Mouse (Mus musculus): ENCODE results near the gene 1810030O07Rik.
"Not testable (repeated sequence)": the region's sequence is repeated elsewhere in the genome, so short reads cannot be mapped to it uniquely, and the experiment has no call there.

Gene 1810030O07Rik

DNA sequence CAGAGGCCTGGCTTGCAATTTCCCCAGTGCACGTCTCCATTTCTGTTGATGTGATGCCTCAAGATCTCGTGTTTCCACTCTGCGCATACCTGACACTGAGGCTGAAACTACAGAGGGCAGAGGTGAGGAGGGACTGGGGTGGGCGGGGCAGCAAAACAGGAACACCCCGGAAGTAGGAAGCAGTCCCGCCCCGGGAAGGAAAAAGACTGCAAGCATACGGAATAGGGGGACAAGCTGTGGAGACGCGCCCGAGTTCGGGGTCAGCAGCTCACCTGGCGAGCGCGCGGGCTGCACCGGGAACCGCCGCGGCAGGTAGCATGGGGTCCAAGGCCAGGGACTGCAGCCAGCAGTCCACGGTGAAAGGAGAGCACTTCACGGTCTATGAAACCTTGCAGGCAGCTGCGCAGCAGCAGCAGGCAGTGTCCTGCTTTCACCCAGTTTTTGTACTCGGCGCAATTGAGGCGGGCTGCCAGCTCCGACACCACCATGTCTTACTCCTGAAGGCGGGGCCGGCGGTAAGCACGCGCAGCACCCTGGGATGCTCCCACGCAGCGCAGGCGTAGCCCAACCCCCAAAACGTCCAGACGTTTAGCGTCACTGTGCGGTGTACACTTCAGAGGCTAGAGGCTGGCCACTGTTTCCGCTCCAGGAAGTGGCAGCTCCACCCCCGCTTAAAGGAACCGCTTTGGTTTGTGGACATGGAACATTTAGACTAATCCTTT is at the start of gene 1810030O07Rik:
Gene 1810030O07Rik, minus strand, starts transcription at position 615 of the 722 bp plus-strand sequence.
- peak; percentile 62 for DNase-seq (ENCODE audit: low read depth, low spot score)

DNA sequence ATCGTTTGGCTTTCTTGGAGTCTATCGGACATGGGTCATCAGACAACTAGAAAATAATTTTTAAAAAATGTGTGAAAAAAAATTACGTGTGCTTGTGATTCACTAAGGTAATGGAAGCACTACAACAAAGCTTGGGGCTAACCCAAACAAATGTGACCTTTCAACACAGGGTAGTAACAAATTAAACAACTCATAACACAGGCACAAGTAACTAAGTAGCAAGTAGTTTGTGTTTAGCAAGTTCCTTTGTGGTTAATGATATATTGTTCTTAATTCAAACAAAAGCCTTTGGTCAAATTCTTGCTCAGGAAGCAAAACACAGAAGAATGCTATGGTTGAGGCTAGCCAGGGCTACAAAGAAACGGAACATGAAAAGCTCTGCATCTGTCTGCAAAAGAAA is 42.6 kb upstream of the 1810030O07Rik start:
- no peak for DNase-seq (ENCODE audit: low read depth, low spot score)

GRCm38 (mm10) chrX:12713796-12714195 is 40.3 kb upstream of the 1810030O07Rik start:
- DNase-seq (ENCODE audit: low read depth, low spot score), result no peak

- no peak for DNase-seq (ENCODE audit: low read depth, low spot score)
Measured at GRCm38 (mm10) chrX:12686910-12687309, 13.4 kb upstream of the 1810030O07Rik start.

DNA sequence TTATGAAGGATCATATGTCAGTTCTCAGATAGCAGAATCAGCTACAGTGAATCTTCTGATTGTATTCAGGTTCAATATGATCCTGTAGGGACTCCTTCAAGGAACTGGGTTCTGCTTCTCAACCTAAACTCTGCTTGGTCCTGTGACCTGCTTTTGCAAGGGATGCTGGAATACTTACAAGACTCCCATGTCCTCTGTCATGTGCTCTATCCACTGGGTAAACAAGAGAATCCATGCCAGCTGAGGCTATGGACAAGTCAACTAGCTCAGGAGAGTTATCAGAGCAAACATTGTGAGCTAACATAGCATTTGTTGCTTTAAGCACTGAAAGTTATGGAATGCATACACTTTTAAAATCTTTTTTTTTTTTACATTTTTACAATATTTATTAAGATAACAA is 12.6 kb upstream of the 1810030O07Rik start:
- DNase-seq (ENCODE audit: low read depth, low spot score), result no peak

DNA sequence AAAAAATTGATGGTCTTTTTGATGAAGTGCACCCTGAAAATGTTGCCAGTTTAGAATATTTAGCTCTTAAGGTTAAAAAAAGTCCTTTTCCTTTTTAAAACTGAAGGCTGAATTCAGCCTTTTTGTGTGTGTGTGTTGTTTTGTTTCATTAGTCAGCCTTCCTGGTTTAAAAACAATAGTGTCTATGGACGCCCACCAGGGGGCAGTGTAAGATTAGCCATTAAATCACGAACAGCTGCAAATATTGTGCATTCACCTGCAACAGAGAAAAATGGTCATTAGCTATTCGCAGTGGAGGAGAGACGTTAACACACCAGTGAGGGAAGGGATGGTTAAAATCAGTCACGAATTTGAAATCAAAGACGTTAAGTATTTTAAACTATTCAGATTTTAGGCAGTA is 3.9 kb upstream of the 1810030O07Rik start:
- no peak for DNase-seq (ENCODE audit: low read depth, low spot score)

GRCm38 (mm10) chrX:12653879-12654278 is 19.6 kb downstream of the 1810030O07Rik start:
- no peak for DNase-seq (ENCODE audit: low read depth, low spot score)

GRCm38 (mm10) chrX:12651906-12652305 is 21.6 kb downstream of the 1810030O07Rik start:
- DNase-seq (ENCODE audit: low read depth, low spot score), result no peak

GRCm38 (mm10) chrX:12645531-12646304 is 27.8 kb downstream of the 1810030O07Rik start:
- peak; percentile 8 for DNase-seq (ENCODE audit: low read depth, low spot score)

GRCm38 (mm10) chrX:12644976-12645375 is 28.5 kb downstream of the 1810030O07Rik start:
- DNase-seq (ENCODE audit: low read depth, low spot score), result no peak

DNA sequence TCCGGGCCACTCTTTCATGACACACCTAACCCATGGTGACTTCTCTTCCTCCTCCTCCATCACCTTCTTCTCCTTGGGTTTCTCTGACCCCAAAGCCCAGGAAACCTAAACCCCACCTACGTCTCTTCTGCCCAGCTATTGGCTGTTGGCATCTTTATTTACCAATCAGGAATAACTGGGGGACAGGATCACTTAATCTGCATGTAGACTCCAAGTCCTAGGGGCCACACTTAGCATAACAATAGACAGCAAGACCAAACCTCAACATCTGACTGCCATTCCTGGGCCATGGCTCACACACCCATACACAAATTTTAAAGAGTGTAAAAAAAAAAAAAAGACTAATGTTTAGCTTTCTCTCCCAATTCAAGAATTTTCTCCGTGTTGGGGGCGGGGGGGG is 48.3 kb downstream of the 1810030O07Rik start:
- DNase-seq (ENCODE audit: low read depth, low spot score), result no peak

GRCm38 (mm10) chrX:12612360-12612759 is 61.1 kb downstream of the 1810030O07Rik start:
- not testable (repeated sequence) for DNase-seq (ENCODE audit: low read depth, low spot score)

DNA sequence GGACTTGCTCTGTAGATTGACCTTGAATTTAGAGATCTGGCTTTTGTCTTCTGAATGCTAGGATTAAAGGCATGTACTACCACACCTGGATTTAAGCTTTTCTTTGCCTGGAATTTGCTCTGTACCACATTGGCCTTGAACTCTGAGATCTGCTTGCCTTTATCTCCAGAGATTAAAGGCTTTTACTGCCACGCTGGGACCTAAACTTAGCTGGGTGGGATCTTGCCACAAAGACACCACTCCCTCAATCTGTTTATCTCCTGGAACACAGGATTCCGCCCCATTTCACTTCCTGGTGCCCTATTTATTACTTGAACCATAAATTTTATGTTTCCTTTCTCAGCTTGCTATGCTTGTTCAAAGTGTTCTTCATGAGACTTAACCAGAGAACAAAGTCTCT is 62.3 kb downstream of the 1810030O07Rik start:
- DNase-seq (ENCODE audit: low read depth, low spot score), result no peak

DNA sequence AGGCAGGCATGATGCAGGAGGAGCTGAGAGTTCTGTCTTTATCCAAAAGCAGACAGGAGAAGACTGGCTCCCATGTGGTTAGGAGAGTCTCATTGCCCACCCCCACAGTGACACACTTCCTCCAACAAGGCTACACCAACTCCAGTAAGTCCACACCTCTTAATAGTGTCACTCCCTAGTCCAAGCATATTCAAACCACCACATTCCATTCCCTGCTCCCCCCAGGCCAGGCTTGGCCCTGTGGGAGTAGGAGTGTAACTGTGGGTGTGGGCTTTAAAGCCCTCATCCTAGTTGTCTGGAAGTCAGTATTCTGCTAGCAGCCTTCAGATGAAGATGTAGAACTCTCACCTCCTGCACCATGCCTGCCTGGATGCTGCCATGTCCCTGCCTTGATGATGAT is 62.9 kb downstream of the 1810030O07Rik start:
- DNase-seq (ENCODE audit: low read depth, low spot score), result not testable (repeated sequence)
